Mouse (Mus musculus) frontal cortex, adult 2 months (tissue): ENCODE data around the gene Creb3l1. TPM values are rescaled to one million over a fixed set of nuclear protein-coding genes. Genes with fewer than 3 reads are reported as not detected.

Source experiments
- DNase-seq, 2 experiments: peaks; one replicate each; pipeline ENCODE4 v3.0.0; 2022; ENCODE audit warnings: low spot score in 1 of 2; ENCODE audit errors: extremely low spot score in 1 of 2
- polyA plus RNA-seq: library from polyadenylated mRNA; depleted of rRNA; stranded (reverse); fragments of >200 nt; gene quantifications from 2 replicates; pipeline ENCODE4 v1.2.3, GENCODE M21; 2012; rRNA removed

Creb3l1 gene
- polyA plus RNA-seq, 1 experiment = 1.7 TPM

DNA sequence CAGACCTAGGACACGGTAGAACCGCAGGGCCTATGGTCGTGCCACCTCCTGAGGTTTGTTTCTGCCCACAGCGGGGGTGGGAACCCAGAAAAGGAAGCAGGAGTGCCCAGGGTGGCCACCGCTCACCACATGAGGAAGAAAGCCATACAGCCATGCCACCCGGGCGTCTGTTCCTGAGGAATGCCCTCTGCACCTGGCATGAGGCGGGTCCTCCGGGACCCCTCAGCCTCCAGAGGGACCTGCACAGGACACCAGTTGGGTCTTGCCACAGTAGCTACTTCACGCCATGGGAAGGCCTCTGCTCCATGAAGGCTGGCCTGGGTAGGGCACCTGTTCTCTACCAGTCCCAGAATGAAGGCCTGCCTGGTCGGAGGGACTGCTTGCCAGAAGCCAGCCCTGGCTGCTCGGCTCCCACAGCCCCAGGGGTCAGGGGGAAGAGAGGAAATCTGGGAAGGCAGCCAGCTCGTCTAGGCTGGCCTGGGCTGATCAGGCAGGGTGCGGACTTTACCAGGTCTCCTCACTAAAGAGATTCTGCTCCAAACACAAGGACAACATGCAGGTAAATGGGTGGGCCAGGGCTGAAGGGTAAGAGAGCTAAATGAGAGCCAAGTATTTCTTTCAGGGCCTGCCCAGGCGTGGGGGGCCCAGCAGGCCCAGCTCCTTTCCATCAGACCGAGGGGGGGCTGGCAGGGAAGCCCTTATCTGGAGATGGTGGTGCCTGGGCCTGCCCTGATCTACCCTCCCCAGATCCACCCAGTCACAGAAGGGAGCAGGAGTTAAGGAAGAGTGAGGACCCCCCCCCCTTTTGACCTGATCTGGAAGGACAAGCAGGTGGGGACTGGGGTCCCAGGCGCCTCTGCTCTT lies 74.7 kb downstream of the Creb3l1 start:
- DNase-seq = no peak

DNA sequence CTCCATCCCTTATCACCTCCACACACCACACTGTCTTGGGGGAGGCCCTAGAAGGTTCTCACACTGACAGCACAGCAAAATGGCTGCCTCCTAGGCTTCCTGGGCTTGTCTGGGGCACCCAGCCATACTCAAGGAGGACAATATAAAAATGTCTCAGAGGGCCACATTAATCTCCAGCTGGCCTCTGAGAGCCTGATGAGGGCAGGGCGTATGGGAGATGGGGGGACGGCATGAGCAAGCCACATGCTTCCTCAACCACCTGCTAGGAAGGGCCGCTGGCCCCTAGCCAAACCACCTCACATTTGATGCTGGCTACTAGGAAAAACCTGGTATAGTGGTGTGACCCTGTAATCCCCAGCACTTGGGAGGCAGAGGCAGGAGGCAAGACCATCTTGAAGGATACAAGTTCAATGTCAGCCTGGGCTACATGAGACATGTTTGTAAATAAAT lies 75.5 kb downstream of the Creb3l1 start:
- no peak for DNase-seq

DNA sequence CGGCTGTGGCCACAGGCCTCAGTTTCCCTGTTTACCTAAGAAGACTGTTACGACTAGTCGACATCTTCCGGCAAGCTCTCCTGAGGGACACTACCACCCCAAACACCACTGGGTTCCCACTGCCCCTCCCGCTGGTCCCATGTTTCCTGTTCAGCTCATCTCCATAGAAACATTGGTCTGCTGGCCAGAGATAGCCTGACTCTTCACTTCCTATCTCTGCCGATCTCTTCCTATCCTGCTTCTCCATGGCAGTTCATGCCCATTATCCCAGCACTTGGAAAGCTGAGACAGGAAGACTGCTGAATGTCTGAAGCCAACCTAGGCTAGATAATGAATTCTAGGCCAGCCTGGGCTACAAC lies 76.2 kb downstream of the Creb3l1 start:
- DNase-seq = no peak

DNA sequence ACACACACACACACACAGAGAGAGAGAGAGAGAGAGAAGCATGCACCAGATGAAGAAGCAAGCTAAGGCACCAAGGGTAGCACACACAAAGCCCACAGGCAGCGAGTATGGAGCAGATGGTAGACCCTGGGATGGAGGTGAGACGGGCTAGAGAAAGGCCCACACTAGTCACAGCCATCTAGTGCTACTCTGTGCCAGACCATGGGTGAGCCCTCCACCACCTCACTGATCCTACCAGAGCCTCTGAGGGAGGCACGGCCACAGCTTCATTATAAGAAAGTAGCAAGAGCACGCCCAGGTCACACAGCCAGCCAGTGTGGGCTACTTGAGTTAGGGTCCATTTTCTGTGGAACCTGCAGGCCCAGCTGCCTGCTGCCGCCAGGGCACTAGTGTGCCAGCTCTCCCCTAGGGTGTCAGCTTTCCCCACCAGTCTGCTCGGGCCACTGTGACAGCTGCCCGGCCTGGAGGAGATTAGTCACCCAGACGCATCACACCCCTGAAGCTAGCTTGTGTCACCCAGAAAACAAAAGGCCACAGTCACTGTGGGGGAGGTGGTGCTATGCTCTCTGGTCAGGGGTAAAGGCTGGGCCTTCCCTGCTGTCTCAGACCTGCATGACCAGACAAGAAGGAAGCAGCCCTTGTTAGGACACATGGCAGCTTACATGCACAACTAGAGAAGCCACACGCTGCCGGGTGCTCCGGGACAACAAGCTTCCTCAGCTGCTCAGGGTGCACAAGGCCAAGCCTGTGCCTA lies 76.7 kb downstream of the Creb3l1 start:
- DNase-seq = no peak

DNA sequence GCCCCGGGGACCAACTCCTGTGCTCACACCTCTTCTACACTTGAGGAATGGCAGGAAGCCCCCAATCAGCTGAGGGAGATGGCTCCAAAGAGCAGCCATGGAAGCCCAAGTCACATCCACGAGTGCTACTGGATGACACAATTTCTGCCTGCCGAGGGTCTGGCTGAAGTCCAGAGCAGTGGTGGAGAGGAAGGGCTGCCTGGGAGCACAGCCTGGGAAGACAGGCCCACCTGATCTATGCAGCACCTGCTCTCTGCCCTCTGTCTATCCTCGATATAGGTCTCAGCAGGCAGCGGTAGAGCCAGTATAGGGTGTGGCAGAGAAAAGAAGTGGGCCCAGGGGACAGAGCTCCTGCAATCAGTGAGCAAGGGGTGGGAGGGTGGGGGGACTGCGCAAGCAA lies 77.5 kb downstream of the Creb3l1 start:
- no peak for DNase-seq

DNA sequence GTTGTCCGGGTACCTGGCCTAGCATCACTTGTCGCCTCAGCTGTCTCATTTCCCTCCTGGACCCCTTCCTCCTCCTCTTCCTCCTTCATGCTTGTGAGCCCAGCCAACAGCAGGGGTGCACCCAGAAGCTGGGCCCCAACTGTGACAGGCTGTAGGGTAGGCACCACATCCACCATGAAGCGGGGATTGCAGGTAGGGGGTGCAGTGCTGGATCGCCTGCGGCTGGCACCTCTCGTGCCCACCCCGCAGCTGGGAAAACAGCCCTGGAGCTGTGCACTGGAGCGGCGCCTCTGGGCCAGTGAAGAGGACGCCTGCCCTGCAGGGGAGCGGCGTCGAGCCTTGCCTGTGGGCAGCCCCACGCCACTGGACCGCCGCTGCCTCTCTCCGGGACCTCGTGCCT lies 78.8 kb downstream of the Creb3l1 start, which contains the start of gene Gm9821:
TSS of gene Gm9821 (plus strand) at position 221 of the 400 bp plus-strand sequence.
- no peak for DNase-seq

DNA sequence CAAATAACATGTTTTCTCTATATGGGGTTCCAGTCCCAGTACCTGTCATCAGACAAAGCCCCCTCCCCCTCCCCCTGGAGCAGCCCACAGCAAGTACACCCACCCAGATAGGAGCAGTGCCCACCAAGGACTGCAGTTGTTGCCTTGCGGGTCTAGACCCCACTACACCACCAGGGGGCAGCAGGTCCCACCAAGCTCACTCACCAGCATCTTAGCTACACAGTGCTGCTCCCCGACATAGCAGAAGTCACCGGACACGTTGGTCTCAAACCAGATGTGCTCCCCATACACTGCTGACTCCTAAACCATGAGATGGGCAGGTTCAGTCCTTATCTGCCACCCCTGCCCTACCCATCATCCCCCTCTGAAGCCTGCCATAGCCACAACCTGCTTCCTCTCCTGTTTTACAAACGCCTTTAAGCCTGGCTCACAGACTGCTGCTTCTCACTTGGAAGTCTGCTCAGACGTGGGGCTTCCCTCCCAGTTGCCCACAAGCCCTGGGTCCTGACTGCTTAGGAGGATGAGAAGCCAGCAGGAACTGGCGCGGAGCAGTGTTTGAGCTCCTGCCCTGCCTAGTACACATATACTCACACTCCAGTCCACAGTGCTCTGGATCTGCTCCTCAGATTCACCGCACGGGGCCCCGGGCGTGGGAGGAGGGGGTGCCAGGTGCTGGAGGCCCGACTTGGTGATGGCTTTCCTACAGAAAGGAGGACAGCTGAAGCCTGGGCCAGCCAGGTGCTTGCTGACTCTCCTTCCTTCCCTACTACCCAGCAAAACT lies 79.9 kb downstream of the Creb3l1 start:
- DNase-seq = peak in 1 of 2 experiments; percentile 87

DNA sequence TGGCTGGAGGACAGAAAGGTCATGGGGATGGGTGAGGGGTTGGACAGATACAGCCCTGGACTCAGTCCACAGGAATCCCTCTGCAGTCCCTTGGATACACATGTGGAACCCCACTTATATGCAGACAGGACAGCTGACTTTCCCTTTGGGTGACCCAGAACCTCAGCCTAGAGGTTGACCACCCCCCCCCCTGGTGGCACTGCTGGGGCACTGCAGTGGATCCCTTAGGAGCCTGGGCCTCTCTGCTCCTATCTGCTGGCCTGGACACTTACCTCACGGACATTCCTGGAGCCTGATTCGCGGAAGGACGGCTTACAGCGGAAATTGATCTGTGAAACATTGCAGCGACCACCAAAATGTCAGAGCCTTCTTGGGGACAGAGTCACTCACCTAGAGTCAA lies 81.9 kb downstream of the Creb3l1 start:
- DNase-seq = no peak

DNA sequence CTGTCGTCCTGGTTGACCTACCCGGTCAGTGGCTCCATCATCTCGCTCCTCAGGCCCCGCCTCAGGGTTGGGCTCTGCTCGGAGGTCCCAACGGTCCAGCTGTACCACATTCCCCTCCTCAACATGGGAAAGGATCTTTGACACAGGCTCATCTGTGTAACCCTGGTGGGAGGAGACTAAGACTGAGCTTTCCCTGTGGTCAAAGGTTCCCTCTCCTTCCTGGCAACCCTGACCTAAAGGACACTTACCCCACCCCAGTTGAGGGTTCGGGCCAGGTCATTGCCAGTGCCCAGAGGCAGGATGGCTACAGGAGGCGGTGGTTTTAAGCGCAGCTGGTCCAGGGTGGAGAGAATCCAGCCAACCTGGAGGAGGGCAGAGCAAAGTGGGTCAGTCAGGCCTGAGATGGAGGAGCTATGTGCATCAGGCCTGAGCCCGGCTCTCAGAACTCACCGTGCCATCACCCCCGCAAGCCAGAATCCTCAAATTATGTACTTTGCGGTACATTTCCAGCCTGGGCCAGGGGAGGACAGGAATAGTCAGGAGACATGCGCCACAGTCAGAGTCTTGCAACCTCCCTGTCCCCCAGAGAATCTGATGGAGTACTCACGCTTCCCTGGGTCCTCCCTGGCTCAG lies 84.9 kb downstream of the Creb3l1 start:
- no peak for DNase-seq

DNA sequence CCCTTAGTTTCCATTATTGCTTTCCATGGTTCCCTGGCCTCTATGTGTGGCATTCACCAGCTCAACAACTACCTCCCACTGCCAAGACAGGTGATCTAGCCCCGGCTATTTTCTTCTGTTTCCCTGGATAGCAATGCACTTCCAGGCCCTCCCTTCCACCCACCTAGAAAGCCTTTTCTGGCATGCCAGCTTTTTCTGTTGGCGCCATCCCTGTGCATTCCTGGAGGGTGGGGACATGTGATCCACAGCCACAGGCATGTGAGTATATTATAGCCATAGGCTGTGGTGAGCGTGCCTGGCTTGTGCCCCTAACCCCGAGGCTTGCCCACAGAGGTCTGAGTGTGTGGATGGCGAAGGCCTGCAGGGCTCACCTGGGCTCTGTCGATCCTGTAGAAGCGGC lies 88.1 kb downstream of the Creb3l1 start:
- DNase-seq = peak in 1 of 2 experiments; percentile 75

DNA sequence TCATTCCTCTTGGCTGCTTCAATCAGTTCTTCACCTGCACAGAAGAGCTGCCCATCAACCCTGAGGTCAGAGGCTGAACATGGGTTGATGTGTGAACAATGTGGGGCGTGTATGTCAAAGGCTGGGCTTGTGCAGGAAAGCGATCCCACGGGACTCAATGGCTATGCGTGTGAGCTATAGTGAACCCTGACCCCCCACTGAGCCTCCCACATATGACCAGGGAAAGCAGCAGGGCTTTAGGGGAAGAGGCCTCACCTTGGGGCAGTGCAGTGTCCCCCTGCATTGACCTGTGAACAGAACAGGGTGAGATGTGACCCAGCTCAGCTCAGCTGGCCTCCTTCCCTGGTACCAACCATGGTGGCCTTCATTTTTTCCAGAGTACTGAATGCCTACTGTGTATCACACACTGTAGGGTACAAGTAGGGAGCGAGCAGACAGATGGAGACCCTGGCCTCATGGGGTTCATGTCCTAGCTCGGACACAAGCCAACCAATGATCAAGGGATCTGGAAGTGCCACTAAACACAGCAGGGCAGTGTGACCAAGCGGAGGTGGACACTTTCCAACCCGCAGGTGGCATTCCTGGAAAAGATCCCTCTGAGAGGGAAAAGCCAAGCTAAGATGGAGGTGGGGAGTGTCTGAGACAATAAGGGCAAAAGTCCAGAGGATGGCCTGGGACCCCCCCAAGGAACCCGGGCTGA lies 89.3 kb downstream of the Creb3l1 start:
- no peak for DNase-seq

DNA sequence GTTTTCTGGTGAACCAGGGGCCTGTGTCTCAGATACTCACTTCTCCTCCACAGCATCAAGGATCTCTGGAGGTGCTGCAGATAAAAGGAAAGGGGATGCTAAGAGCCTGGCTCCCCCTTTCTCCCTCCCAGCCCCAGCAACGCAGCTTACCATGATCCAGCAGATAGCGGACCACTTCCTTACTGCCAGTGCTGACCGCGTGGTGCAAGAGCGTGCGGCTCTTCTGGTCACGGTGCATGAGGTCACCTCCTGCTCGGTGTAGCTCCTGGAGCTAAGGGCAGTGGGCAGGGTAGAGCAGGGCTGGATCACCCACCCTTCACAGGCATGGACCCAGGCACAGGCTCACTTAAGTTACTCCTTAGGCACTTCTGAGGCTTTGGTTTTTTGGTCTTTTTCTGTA lies 90.3 kb downstream of the Creb3l1 start:
- no peak for DNase-seq

DNA sequence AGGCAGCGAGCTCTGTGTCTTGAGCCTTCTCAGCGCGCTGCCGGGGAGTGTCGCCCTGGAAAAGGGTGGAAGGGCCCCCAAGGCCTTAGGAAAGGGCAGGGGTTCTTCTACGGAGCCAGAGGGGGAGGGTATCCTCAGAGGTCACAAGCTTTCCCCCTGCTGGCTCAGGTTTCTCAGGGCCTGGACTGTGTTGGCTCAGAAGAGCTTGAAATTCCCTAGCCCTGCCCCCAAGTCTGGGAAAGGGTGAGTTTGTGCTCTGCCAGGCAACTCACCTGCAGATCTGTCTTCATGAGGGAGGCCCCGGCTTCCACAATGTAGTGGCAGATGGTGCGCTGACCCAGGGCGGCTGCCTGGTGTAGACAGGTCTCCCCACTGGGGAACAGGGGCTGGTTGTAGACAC lies 90.8 kb downstream of the Creb3l1 start:
- no peak for DNase-seq

DNA sequence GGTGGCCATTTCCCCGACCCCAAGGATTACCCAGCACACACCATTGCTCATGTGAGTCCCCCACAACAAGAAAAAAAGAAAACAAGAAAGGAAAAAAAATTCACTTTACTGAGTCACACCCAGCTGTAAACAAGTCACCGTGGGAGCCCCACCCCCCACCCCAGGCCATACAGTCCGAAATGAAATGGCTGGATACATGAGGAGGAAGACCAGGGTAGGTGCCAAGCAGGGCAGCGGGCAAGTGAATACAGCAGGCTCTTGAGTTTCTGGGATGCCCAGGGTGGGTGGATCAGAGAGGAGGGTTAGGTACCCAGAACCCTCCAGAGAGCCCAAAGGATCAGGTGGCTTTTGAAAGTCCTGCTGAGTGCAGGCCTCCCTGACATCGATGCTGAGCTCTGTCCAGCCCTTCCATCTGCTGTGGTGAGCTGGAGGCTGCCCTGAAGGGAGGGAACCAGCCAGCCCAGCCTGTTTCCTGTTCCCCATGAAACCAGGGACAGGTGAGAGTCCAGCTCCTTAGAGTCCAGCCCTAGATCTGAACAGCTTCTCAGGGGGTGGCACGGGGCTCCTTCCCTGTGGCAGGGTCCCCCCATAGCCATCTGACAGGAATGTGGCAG lies 91.5 kb downstream of the Creb3l1 start:
- no peak for DNase-seq

Other genes with a start within 250 kb of the Creb3l1 start
- gene Chrm4, start 97.3 kb downstream of the Creb3l1 start, polyA plus RNA-seq = 36.1 and 39.2 TPM in 2 replicates
- gene Mdk, start 92.2 kb downstream of the Creb3l1 start, polyA plus RNA-seq = 53.6 and 61.5 TPM in 2 replicates
- gene Gm9821, start 78.8 kb downstream of the Creb3l1 start, polyA plus RNA-seq = 0.04 and 0.12 TPM in 2 replicates
- 590 and 632 TPM in 2 replicates for gene Dgkz, start 48.6 kb downstream of the Creb3l1 start, polyA plus RNA-seq
- 51.2 and 54.6 TPM in 2 replicates for gene Phf21a, start 68.6 kb upstream of the Creb3l1 start, polyA plus RNA-seq